Mouse (Mus musculus) testis, postnatal 10 days (tissue): ENCODE data around the gene Henmt1.

Source experiments
- DNase-seq: peaks from one replicate; pipeline ENCODE4 v3.0.0; 2021; ENCODE audit warnings: low spot score

Gene Henmt1

DNA sequence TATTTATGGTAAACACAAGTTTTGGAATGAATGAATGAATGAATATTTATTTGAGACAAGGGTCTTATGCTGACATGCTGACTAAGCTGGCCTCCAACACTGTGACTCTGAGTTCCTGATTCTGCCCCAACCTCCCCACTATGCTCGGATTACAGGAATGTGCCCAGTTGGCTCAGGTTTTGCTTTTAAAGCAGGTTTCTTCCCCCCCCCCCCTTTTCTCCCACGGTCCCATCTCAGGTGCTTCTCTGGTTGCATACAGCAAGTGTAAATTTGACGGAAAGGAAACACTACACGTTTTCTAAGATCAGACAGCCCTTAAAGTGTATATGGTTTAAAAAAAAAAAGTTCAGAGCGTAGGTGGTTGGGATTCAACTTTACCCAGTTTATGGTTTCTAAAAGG, at the start of gene Henmt1:
Gene Henmt1 (plus strand): TSS at position 301 of the 400 bp plus-strand sequence.
- DNase-seq, result peak; percentile 16

DNA sequence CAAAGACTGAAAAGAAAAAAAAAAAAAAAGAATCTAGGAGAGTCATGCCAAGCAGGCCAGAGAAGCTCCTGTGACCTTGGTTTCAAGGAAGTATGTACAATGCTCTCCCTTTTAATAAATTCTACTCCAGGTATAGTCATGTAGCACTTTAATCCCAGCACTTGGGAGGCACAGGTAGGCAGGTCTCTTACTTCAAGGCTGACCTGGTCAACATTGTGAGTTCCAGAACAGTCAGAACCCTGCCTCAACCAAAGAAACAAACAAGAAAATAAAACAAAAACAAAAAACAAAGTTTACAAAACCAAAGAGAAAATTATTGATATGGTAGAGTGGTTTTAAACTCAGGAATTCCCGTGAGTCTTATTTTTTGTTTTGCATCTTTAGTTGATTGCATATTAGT, 49.8 kb upstream of the Henmt1 start, which contains the start of gene Fndc7:
Gene Fndc7 (minus strand): TSS at position 101 of the 400 bp plus-strand sequence.
- no peak for DNase-seq

DNA sequence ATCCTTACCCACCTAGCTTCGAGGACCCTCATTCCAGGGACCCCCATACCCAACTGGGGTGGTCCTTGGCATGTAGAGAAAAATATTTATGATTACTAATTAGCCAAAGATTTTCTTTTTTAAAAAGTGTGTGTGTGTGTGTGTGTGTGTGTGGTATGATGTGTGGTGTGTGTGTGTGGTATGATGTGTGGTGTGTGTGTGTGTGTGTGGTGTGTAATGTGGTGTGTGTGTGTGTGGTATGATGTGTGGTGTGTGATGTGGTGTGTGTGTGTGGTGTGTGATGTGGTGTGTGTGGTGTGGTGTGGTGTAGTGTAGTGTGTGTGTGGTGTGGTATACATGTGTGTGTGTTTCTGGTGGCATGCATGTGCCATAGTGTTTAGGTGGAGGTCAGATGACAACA, 47.6 kb upstream of the Henmt1 start:
- no peak for DNase-seq

DNA sequence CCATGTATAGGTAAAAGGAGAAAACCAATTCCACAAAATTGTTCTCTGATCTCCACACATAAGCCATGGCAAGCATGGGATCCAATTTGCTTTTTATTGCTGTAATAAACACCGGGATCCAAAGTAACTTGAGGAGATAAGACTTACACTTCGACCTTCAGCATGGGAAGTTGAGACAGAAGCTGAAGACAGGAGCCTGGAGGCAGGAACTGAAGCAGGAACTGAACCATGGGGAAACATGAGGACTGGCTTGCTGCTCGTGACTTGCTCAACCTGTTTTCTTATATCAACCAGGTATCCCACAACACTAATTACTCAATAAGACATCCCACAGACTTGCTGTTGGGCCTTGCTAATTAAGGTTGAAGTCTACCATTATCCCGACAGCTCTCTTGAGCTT, 46.8 kb upstream of the Henmt1 start:
- no peak for DNase-seq

DNA sequence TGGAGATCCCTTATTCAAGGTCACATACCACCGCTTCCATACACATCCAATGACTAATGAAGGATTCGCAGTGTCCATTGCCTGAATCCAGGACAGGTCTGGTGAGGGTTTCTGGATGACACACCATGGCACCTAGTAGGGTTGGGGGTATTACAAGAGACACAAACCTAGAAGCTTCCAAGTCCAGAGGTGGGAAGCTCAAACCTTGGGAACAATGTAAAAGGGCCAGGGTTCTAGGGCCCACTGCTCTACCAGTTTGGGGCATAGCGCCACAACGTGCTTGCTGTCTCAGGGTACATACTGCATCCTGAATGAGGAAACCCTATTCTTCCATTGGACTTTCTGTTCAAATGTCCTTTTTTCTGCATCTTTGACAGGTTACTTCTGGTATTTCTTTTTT, 41.0 kb upstream of the Henmt1 start:
- DNase-seq, result no peak

DNA sequence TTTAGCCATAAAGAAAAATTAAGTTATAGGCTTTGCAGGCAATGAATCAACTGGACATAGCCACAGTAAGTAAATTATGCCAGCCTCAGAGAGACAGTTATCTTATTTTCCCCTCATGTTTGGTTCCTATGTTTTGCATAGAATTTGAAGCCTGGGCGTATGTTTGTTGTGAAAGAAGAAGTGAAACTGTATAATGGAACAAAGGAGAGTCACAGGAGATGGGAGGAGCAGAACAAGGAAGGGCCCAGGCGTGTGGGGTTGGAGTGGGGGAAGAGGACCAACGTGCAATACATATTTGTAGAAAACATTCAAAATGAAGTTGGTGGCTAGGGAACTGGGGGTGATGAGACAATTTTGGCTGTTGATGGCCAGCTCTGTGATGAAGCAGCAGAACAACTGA, 39.5 kb upstream of the Henmt1 start:
- DNase-seq, result no peak

DNA sequence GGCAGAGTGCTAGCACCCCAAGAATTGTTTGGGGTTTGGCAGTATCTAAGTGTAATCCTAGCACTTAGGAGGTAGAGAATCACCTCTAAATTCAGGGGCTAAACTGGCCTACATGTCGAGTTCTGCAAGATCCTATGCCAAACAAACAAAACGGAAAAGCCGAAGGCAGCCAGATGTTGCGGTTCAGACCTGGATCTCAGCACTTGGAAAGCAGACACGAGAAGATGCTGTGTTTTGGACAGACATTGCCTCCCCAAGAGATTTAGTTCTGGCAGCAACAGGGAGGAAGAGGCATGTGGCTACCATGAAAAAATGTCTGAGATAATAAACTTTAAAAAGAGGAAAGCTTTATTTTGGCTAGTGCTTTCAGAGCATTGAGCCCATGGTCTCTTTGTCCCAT, 39.0 kb upstream of the Henmt1 start:
- no peak for DNase-seq

DNA sequence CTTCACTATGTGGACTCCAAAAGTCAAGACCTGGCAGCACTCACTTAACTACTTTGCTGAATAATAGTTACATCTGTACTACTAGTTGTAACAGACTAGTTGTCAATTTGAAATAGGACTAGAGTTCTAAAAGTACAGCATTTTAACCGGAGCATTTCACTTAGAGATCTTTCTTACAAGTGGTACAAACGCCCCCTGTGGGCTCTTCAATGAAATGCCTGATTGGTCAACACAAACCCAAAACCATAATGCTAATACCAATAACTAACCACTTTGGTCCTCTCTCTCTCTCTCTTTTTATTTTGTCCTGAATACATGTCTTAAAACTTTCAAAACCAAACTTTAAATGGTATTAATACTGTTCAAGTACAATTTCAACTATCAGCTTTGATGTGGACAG, 37.6 kb upstream of the Henmt1 start:
- DNase-seq, result no peak

DNA sequence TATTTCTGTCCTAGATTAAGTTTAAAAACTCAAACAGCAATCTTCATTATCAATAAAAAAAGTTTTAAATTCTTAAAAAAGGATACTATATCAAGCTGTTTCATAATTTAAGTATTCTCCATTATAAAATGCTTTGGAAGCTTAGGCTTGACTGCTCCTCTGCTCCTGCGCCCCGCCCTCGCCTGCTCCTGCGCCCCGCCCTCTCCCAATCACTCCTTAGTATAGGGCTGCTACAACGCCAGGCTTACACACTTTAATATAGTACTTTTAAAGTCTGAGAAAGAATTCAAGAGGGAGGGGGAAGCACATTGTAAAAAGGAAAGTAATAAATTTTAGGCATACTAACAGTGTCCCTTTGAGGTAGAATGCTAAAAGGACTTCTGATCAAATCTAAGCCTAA, 36.7 kb upstream of the Henmt1 start:
- DNase-seq, result no peak

DNA sequence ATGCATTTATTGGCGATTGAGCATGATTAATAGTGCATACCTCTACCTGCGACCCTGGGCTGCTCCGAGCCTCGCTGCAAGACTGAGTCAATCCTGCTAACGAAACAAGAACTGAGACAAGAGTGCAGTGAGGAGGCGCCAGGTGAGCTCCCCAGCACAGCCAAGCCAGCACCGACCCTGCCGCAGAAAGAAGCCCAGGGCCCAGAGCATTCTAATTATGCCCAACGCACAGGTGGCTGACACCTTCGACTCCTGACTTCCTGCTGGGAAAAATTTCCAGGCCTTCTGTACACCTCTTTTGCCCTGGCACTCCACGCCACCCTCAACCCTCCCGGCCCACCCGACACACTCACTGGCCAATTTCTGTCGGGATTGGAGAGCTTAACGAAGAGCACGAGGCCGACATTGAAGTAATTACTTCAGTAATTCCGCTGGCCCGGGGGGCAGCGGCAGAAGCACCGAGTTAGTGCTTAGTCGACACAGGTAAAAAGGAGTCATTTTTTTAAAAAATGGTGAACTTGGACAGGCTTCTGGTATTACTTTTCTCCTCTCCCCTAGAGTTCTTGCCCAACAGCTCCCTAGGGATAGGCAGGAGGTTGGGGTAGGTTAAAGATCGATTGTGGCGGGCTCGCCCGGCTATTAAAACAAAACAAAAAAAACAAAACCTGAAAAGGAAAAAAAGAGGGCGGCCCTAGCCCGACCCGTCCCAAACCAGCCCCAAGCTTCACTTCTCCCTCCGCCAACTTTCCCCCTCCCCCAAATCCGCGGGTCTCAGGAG, 29.2 kb upstream of the Henmt1 start:
- no peak for DNase-seq

DNA sequence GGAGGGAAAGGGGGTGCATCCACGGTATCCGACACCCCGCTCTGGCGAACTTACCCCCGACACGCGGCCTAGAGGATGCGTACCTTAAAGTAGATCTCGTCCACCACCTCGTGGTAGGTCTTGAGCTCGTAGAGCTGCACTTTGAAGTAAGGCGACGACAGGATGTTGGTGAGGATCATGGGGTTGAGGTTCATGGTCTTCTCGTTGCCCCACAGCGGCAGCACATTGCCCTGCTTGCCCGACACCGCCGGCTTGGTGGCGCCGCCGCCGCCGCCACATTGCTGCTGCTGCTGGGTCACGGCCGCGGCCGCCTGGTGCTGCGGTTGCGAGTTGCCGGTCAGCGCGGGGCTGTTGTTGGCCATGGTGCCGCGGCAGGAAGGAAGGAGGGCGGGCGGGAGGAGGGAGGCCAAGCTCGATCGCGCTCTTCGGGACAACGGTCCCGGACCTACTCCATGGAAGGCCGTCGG, 28.6 kb upstream of the Henmt1 start:
- peak; percentile 70 for DNase-seq

DNA sequence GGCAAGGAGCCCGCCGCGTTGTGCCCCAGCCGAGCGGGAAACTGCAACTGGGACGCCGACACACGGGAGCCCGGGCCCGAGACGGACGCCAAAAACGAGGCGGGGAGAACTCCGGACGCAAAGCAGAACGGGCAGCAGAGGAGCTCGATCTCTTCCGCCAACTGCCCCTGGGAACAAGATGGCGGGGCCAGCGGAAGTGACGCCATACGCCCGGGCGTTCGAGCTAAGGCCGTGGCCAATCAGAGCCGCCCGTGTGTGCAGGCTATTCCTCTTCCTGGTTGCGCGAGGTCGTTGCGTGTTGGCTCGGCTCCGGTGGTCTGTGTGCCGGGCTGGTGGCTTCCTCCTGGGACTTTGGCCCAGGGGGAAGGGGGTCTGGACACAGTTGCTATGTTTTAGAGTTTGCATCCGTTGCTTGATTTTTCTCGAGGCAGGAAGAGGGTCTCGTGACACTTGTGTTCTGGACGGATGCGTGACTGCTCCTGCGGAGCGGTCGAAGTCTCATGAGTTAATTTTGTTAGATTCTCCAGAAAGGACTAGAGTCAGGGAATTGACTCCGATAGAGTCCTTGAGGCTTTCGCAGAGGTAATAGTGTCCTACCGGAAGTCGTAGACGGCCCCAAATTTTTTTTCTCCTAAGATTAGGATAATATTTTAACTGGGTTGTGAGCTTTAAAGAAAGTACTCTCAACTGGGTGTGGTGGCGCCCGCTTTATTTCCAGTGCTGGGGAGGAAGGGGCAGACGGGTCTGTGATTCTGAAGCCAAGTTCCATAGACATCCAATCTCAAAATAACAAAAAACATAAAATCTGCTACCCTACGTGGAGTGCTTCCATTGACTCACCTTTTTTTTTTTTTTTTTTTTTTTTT, 27.9 kb upstream of the Henmt1 start, which contains the start of gene Prpf38b:
Gene Prpf38b (minus strand): TSS at position 180 of the 866 bp plus-strand sequence.
- peak; percentile 93 for DNase-seq

DNA sequence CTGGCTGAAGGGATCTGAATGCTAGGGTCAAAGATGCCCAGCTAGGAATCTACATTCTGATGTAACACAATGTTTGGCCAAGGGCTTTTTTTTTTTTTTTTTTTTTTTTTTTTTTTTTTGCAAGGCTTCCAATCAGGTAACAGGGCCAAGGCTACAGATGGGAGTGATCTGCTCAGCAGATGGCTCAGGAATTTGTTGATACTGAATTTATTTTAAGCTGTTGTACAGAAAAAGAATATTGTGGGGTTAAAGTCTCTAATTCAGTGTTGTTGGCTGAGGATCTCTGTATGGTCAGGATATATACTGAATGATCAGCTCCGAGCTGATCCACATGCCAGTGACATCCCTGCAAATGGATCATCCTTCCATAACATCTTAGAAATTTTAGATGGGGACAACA, 23.7 kb upstream of the Henmt1 start:
- no peak for DNase-seq

DNA sequence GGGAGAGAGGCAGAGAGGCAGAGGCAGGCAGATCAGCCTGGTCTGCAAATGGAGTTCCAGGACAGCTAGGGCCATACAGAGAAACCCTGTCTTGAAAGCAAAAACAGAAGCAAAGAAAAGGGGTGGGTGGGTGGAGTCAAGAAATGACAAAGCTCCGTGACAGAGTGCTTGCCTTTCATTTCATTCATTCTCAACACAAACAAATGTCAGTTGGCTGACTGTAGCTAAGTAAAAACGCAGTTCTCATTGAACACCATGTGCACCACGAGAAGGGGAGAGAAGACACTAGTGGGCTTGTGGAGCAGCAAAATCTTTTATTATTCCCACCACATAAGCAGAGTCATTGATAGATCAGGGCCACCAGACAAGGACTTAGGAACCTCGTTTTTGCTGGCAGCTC, 22.8 kb upstream of the Henmt1 start:
- no peak for DNase-seq

DNA sequence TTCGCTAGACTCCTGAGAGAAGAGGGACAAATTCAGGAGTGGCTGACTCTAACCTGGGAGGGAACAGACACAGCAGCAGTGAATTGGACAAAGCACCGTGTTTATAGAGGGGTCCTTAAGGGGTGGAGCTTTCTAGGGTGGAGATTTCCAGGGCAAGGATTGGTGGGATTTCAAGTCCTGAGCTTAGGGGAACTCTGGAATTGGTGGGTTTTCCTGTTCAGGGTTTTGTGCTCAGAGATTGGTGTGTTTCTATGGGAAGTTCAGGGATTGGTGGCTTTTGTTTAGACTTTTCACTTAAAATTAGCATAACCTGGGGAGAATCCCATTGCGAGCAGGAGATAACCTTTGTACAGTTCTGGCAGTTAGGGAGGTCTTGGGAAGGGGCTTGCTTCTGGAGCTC, 21.7 kb upstream of the Henmt1 start:
- DNase-seq, result no peak

DNA sequence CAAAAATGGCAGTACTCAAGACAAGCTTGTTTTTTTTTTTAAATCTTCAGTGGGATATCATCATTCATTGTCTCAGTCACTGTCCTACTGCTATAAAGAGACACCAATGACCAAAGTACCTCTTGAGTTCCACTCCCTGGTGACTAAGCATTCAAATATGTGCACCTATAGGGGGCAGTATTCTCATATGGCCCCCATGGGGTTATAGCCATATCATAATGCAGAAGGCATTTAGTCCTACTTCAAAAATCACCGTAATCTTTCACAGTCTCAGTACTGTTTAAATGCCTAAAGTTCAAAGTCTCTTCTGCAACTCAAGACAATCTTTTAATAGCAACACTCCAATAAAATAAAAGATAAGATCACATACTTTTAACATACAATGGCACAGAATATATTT, 20.8 kb upstream of the Henmt1 start:
- DNase-seq, result no peak

DNA sequence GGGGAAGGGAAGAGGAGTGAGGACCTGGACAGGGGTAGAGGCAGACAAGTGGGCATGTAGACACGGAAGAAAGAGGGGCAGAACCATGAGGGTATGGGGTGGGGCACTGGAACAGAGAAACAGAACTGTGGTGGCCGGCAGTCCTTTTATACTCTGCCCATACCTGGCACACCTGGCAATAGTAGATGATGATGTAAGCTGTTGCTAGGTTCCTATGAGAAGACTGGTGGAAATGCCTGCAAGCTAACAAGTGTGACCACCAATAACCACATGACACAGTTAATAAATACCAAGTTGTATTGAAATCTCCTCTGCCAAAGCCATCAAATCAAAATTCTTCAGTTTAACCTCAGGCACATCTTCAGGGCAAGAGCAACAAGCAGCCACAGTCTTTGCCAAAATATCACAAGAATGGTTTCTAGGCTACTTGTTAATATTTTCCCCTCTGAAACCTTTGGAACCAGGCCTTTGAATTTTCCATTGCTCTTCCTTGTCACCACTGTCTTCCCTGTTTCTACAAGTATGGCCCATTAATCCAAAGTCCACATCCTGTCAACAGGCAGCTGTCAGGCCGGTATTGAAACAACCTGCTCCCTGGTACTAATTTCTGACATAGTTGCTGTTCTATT, 19.1 kb upstream of the Henmt1 start:
- DNase-seq, result peak; percentile 8

DNA sequence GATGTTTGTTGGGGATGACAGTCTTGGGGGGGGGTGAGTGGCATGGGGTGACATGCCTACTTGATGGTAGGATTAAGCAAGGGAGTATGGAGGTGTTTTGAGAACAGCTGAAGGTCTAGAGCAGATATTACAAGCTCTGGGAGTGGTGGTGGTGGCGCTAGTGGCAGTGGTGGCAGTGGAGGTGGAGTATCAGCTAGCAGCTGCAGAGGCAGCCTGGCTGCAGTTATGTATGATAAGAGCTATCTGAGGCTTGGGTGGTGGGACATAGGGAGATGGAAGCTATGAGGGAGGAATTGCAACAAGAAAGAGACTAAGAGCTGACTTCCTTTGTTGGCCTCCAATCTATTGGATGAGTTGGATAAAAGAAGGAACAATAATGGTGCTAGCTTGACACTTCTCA, 17.9 kb upstream of the Henmt1 start:
- peak; percentile 27 for DNase-seq

DNA sequence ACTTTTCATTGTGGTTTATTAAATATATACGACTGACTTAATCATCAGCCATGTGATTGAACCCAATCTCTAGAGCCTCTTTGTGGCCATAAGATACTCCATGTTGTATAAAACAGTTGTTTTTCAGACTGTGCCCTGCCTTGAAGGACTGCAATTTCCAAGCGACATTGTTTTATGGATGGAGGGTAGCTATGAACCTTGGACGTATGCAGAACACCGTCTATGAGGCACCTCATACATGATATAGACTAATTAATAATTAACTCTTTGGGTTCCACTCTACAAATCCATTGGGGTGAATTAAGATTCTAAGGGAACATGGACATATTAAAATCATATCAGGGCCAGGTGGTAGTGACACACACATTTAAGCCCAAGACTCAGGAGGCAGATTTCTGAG, 14.0 kb upstream of the Henmt1 start:
- DNase-seq, result no peak

DNA sequence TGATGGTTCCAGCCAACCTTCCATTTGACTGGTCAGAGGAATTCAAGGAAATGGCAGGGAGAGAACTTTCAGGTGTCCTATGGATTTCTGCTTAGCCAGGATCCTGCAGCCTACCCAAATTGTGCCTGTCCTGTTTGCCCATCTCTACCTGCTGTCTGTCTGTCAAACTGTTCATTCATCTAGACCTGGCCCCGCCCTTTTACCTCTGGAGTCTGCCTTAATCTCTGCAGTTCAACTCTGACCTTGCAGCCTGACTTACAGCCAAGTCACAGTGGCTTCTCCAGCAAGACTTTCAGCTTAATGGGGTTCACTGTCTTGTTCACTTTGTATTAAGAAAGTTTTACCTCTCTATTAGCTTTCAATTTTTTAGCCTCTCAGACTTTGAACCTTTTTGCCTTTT, 13.4 kb upstream of the Henmt1 start:
- DNase-seq, result no peak

DNA sequence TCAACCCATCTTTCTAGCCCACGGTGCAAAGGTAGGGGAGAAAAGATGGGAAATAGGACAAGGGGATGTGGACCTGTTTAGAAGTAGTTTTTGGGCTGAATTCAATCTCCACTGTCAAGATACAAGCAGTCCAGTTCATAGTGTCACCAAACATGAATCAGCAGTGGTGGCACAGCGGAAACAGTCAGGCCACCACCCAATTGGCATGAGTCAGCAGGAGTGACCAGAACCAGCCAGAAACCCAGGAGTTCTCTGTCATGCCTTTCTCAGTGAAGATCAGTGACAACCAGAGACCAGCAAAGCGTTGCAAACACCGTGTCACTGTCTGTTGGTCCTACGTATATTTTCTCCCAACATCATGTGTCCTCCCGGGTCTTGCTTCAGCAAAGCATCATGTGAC, 6.1 kb upstream of the Henmt1 start:
- peak; percentile 28 for DNase-seq

DNA sequence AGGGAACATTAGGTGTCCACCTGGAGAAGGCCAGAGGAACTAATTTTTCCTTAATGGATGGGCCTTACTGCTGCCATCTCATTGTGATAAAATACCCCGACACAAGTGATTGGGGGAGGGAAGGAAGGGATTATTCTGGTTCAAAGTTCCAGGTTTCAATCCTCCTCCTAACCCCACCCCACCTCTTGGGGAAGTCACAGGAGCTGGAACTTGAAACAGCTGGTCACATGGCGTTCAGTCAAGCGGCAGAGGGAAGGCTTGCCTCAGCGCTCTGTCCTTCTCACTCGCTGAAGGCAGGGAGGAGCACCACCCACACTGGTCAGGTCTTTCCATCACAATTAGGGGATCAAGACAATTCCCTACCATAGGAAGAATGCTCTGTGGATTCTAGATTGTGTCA, 982 bp upstream of the Henmt1 start:
- DNase-seq, result peak; percentile 25
